Mouse (Mus musculus): Measurements from ENCODE around the gene Nr2c2ap. TPM values are rescaled to one million over a fixed set of nuclear protein-coding genes. Genes with fewer than 3 reads are reported as not detected.

The Nr2c2ap gene
- total RNA-seq, 2 experiments from 2014 or later, result 17.7 to 21.5 TPM

DNA sequence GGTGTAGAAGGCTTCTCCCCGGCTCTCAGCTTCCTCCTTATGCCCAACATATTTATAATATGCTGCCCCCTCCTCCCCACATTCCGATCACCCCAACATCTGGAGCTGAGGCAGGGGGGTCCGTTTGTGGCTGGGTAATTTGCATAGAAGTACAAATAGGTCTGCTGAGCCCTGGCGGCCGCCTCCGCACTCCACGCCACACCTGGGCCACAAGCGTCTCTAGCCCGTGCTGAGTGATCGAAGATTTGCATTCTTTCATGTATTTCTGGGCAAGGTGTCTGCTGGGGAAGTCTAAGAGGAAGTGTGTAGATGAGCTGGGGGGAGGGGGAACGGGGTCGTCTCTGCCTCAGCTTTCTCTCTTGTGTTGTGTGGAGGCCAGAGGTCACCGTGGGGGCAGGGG lies 28.9 kb downstream of the Nr2c2ap start:
- DNase-seq, result no peak

DNA sequence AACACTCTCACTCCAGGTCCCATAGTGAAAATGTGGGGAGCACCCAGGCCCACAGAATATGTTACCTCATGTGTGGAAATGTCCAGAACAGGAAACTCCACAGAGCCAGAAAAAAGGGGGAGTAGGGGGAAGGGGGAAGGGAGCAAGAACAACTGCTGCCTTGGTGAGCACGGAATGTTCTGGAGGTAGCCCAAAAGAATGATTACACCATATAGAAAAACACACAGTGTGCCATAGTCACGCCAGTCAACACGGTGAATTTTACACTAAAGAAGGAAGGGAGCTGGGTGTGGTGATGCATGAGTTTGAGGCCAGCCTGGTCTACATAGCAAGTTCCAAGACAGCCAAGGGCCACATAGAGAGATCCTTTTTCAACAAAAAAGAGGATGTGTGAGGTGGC lies 32.2 kb downstream of the Nr2c2ap start:
- DNase-seq, result no peak

DNA sequence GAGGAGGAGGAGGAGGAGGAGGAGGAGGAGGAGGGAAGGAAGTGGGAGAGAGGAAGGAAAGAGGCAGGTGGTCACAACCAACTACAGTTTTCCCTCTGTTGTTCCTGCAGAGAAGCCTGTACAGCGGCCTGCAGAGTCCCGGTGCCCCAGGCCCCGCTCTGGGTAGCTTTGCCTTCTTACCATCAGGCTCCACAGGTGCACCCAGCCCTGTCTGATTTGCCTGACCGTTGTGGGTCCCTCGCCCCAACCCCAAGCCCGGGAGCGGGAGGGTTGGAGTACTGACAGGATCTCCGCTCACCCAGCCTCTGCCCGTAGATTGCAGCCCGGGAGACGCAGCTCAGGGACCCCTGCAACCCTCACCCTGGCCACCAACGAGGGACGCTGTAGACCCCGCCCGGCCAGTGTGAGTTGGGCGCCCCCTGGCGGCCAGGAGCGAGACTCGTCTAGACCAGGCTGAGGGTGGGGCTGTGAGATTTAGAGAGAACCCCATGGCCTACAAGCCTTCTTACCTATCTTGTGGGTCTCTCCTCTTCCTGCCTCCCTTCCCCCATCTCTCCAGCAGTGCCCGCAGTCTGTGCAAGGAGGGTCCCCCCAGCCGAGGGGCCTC lies 35.5 kb downstream of the Nr2c2ap start:
- peak; percentile 63 to 83 for DNase-seq

DNA sequence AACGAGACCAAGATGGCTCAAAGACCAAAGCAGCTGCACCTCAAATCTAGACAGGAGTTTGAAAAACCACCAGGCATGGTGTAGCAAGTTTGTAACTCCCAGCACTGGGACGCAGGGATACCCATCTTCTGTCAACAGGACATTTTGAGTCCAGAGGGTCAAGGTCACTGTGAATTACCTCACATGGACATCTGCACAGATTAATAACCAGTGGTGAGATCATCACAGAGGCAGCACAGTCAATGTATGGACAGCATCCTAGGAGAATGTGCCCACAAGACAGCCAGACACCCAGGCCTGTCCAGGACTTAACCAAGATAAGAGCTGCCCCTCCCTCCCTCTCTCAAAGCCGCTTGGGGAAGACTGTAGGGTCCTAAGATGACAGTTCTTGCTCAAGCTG lies 39.0 kb downstream of the Nr2c2ap start:
- DNase-seq, result no peak

DNA sequence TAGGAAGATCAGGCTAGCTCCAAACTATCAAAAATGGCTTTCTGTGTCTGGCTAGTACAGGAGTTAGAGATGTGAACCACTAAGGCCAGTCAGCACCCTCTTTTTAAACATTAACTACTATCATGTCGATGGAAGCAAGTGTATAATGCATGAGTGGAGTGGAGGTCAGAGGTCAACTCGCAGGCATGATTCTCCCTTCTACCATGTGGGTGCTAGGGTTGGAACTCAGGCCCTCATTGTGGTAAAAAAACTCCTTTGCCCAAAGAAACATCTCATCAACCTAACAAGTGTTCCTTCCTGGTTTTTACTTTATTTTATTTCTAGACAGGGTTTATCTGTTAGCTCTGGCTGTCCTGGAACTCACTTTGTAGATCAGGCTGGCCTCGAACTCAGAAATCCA lies 39.6 kb downstream of the Nr2c2ap start:
- DNase-seq, result no peak

DNA sequence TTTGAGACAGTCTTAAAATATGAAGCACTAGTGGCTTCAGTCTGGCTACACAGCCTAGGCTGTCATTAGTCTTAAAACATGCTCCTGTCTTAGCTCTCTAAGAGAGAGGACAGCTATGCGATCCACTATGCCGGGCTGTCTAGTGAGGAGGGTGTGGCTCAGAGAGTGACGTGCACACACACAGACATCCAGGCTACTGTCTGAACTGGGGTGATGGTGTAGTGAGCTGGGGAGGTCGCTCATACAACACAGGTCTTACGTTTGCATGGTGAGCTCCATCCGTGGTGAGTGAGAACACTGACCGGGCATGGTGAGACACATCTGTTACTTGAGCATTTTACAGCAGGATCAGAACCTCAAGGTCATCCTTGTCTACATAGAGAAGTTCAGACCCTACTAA lies 40.1 kb downstream of the Nr2c2ap start:
- DNase-seq, result no peak

DNA sequence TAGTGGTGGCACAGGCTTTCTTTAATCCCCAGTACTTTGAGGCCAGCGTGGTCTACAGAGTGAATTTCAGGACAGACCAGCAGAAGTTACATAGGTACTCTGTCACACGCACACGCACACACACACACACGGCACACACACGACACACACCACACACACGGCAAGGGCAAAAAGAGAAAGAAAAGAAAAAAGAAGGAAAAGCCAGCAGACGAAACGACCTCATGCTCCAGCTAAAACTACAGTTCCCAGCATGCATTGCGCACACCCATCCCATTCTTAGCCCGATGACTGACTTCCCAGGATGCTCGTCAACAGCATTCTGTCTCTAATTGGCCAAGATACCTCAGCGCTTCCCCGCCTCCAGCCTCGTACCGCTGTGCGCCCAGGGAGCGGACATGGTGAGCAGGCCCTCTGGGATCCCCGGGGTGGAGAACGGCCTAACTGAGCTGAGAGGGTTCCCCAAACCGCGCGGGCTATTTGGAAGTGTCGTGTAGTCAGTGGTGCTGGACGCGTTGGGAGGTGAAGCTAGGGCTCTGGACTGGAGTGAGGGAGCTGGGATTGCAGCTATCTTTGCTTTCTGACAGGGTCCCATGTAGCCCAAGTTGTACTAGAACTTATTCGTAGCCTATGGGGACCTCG lies 41.0 kb downstream of the Nr2c2ap start, which contains the start of gene Tmem161a:
Gene Tmem161a (plus strand): TSS at position 314 of the 639 bp plus-strand sequence.
- DNase-seq, result peak; percentile 93 to 94

DNA sequence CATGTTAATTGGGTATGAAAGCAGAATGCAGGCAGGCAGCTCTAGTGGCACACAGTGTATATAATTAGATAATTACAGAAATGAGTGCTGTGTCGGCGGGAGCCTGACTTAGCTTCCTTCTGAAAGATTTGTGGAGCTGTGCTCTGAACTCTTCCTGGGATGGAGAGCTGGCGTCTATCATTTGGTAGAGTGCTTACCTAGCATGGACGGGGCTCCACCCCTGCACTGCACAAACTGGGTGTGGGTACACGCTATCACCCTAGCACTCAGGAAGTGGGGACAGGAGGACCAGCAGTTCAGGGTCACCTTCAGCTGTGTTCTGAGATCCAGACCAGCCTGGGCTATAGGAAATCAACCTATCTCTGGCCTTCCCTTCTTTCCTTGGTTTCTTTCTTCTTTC lies 42.2 kb downstream of the Nr2c2ap start:
- DNase-seq, result no peak

DNA sequence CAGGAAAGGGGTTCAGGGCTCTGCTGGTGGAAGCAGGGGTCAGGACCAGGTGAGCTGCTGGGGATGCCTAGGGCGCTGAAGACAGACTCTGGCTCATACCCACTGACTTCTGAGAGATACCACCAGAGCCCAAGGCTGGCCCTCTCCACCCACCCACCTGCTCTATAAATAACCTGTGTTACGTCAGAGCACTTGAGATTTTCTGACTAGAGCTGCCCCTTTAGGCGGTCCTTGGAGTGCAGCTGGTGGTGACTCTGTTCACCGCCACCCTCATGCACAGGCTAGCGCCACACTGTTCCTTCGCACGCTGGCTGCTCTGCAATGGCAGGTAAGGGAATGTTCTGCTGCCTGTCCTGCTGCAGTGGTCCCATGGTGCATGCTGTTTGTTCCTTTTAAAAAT lies 42.9 kb downstream of the Nr2c2ap start:
- no peak for DNase-seq

DNA sequence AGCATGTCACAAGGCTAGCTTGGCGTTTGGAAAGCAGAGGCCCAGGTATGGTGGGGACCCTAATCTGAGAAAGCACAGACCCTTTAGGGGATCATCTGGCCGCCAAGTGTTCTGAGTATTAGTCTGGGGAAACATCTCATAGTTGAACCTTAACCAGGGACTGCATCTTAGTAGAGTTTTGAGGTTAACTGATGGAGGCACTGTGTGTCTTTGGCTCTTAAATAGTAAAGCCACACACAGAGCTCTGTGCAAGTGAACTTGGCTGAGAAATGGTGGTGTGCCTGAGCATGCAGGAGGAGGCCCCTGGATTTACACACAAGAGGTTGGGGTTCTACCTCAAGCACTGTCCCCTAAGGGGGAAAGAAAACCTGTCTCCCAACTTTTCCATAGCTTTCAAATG lies 47.1 kb downstream of the Nr2c2ap start:
- DNase-seq, result no peak

DNA sequence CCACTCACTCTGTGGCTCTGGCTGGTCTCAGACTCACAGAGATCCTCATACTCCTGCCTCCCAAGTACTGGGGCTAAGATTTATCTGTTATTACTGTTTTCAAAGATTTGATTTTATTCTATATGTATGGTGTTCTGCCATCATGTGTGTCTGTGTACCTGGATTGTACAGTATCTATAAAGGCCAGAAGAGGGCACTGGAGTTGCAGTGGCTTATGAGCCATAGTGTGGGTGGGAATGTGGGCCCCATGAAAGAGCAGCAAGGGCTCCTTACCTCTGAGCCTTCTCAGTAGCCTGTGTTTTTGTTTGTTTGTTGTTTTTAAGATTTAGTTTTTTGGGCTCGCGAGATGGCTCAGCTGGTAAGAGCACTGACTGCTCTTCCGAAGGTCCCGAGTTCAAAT lies 47.9 kb downstream of the Nr2c2ap start:
- no peak for DNase-seq

DNA sequence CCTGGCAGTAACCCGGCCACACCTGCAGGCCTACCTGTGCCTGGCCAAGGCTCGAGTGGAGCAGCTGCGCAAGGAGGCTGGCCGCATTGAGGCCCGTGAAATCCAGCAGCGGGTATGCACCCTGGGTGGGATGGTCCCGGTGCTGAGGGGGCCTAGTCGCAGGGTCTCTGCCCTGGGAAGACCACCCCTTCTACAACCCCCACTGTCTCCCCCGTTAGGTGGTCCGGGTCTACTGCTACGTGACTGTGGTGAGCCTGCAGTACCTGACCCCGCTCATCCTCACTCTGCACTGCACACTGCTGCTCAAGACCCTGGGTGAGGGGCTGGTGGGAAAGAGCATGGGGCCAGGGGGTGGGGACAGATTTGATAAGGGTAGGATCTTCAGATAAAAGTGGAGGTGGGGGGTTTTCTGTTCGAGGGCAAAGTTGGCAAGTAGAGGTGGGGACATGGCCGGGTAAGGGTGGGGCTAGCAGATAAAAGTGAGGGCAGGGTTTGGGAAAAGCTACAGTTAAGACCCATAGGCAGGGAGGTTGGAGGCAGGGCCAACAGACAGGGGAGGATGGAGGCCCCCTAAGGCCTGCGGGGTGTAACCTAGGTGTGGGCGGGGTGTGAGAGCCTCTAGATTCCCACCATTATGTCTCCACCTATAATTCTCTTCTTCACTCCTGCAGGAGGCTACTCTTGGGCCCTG lies 50.2 kb downstream of the Nr2c2ap start:
- DNase-seq, result no peak

DNA sequence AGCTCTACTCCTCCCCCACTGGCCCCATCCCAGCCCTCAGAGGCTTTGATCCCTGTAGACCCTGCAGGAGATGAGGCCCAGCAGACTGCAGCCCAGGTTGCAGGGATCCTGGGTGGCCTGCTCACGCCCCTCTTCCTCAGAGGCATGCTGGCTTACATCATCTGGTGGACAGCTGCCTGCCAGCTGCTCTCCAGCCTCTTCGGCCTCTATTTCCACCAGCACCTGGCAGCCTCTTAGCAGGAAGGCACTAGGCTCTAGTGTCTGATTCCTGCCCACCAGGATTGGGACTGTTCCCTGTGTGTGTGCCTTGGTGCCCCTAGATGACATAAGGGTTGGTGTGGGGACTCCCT lies 50.7 kb downstream of the Nr2c2ap start:
- DNase-seq, result no peak

DNA sequence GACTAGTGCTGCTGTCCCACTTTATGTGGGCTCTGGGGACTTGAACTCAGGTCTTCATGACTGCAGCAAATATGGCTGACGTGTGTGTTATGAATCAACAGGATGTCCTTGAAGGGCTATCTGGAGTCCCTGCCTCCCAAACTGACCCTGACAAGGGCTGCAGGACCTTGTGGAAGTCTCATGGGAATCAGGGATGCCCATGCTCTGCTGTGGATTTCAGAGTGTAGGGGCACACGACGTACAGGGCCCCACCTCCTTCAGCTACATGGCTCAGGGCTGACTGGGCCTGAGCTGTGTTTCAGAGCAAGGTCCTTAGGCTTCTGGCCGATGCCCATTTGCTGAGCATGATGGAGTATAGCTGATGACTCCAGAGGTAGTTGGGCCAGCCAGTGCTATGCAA lies 52.1 kb downstream of the Nr2c2ap start:
- peak in 1 of 2 experiments; percentile 29 for DNase-seq

Small RNA genes lying within 50 kb of the gene (microRNA-seq; reads per million reads assigned to microRNA genes)
- gene Mir7066, result not detected

Other genes with a start within 250 kb of the Nr2c2ap start
- under 1 TPM in 1 of 2 experiments, not detected in 1; 0.10 TPM for gene Cilp2, start 243.6 kb upstream of the Nr2c2ap start, total RNA-seq (2021)
- under 1 TPM; 0.53 to 0.56 TPM for gene Tssk6, start 229.1 kb upstream of the Nr2c2ap start, total RNA-seq (2021)
- gene Ndufa13, start 228.8 kb upstream of the Nr2c2ap start, total RNA-seq (2021), result 100 to 1,000 TPM; 166 to 176 TPM
- 1 to 10 TPM; 1.9 to 2.7 TPM for gene Yjefn3, start 228.6 kb upstream of the Nr2c2ap start, total RNA-seq (2021)
- 10 to 100 TPM; 93.2 to 94.3 TPM for gene Gatad2a, start 134.9 kb upstream of the Nr2c2ap start, total RNA-seq (2021)
- 10 to 100 TPM; 56.7 to 63.4 TPM for gene Mau2, start 88.6 kb upstream of the Nr2c2ap start, total RNA-seq (2021)
- 10 to 100 TPM; 30.9 to 31.5 TPM for gene Sugp1, start 88.5 kb upstream of the Nr2c2ap start, total RNA-seq (2021)
- gene Tm6sf2, start 58.4 kb upstream of the Nr2c2ap start, total RNA-seq (2021), result 1 to 10 TPM in 1 of 2 experiments, under 1 TPM in 1; 0.56 to 1.1 TPM
- under 1 TPM; 0.33 to 0.50 TPM for gene Hapln4, start 47.9 kb upstream of the Nr2c2ap start, total RNA-seq (2021)
- gene Ncan, start 10.5 kb upstream of the Nr2c2ap start, total RNA-seq (2021), result under 1 TPM; 0.23 to 0.46 TPM
- 10 to 100 TPM; 15.2 to 17.1 TPM for gene Rfxank, start 7.8 kb downstream of the Nr2c2ap start, total RNA-seq (2021)
- gene Borcs8, start 8.2 kb downstream of the Nr2c2ap start, total RNA-seq (2021), result 10 to 100 TPM; 52.5 to 55.0 TPM
- under 1 TPM; 0.46 to 0.49 TPM for gene Mef2b, start 8.4 kb downstream of the Nr2c2ap start, total RNA-seq (2021)
- gene Tmem161a, start 41.0 kb downstream of the Nr2c2ap start, total RNA-seq (2021), result 10 to 100 TPM; 70.2 to 74.5 TPM
- gene Slc25a42, start 81.0 kb downstream of the Nr2c2ap start, total RNA-seq (2021), result 10 to 100 TPM; 28.5 to 44.0 TPM
- gene Sugp2, start 102.9 kb downstream of the Nr2c2ap start, total RNA-seq (2021), result 10 to 100 TPM; 24.0 to 34.1 TPM
- 10 to 100 TPM; 10.7 to 13.6 TPM for gene Armc6, start 103.1 kb downstream of the Nr2c2ap start, total RNA-seq (2021)
- 10 to 100 TPM; 16.7 to 20.9 TPM for gene Homer3, start 151.5 kb downstream of the Nr2c2ap start, total RNA-seq (2021)
- 10 to 100 TPM; 69.9 to 72.0 TPM for gene Ddx49, start 171.2 kb downstream of the Nr2c2ap start, total RNA-seq (2021)
- 100 to 1,000 TPM; 194 to 215 TPM for gene Cope, start 171.2 kb downstream of the Nr2c2ap start, total RNA-seq (2021)
- gene Cers1, start 184.4 kb downstream of the Nr2c2ap start, total RNA-seq (2021), result 1 to 10 TPM; 1.8 to 2.2 TPM
- under 1 TPM in 1 of 2 experiments, not detected in 1; 0.30 TPM for gene Gdf1, start 198.5 kb downstream of the Nr2c2ap start, total RNA-seq (2021)
- 10 to 100 TPM; 62.2 to 67.6 TPM for gene Upf1, start 221.9 kb downstream of the Nr2c2ap start, total RNA-seq (2021)
- not detected for gene Comp, start 242.2 kb downstream of the Nr2c2ap start, total RNA-seq (2021)